Mouse (Mus musculus) neutrophil, adult 65 days (primary cell): ENCODE measurements around the gene Gm21962. TPM values are rescaled to one million over a fixed set of nuclear protein-coding genes. Genes with fewer than 3 reads are reported as not detected.

ENCODE experiments used
- total RNA-seq: library from RNA; stranded (reverse); gene quantifications from 2 replicates; pipeline ENCODE4 v1.2.4, GENCODE M21; 2023

Gm21962 gene
- total RNA-seq: not detected in 2 replicates

DNA sequence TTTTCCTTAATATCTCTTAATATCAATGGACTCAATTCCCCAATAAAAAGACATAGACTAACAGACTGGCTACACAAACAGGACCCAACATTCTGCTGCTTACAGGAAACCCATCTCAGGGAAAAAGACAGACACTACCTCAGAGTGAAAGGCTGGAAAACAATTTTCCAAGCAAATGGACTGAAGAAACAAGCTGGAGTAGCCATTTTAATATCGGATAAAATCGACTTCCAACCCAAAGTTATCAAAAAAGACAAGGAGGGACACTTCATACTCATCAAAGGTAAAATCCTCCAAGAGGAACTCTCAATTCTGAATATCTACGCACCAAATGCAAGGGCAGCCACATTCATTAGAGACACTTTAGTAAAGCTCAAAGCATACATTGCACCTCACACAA is at the start of gene Gm21962:
TSS of gene Gm21962 (plus strand) at position 301 of the 400 bp plus-strand sequence.

Other genes starting within 250 kb of the Gm21962 start
- not detected in 2 replicates for gene Ddit4l, start 49.9 kb upstream of the Gm21962 start, total RNA-seq
- gene H2afz, start 193.0 kb downstream of the Gm21962 start, total RNA-seq: 414 and 484 TPM in 2 replicates
- gene Dnajb14, start 196.2 kb downstream of the Gm21962 start, total RNA-seq: 17.1 and 20.2 TPM in 2 replicates
- 83.7 and 102 TPM in 2 replicates for gene Lamtor3, start 247.0 kb downstream of the Gm21962 start, total RNA-seq